Mouse (Mus musculus) testis, adult 2 months (tissue): ENCODE data around the gene Itpr2.

ENCODE experiments used
- CTCF ChIP-seq: fragments of 200-500 bp; IDR thresholded peaks from 2 replicates; pipeline ENCODE4 v1.5.1; 2012; ENCODE audit warnings: low read depth, mild to moderate bottlenecking, inconsistent platforms, low read length, moderate library complexity; ENCODE audit not compliant: control insufficient read depth, insufficient read depth, insufficient replicate concordance
- POLR2A ChIP-seq: fragments of 200-500 bp; IDR thresholded peaks from 2 replicates; pipeline ENCODE4 v1.6.1; 2012; ENCODE audit warnings: low read depth, mild to moderate bottlenecking, inconsistent platforms, low read length, moderate library complexity; ENCODE audit not compliant: control insufficient read depth

GRCm38 (mm10) chr6:146395616-146396015, 106.4 kb downstream of the Itpr2 start:
- TF ChIP-seq CTCF (no peak), POLR2A (no peak)
